Mouse (Mus musculus) bone marrow, adult 2 months (tissue): ENCODE data around the gene Mettl16. TPM values are rescaled to one million over a fixed set of nuclear protein-coding genes. Genes with fewer than 3 reads are reported as not detected.

Experiments used
- H3K27ac ChIP-seq: fragments of 200-500 bp; 2 replicates; pipeline ENCODE4 v1.5.1; 2012; ENCODE audit warnings: low read depth, mild to moderate bottlenecking, control low read depth, inconsistent platforms, low read length; ENCODE audit not compliant: control insufficient read depth, poor library complexity, insufficient read depth
- H3K4me1 ChIP-seq: fragments of 200-500 bp; 2 replicates; pipeline ENCODE4 v1.6.1; 2011; ENCODE audit warnings: low read length; ENCODE audit not compliant: control insufficient read depth, insufficient read depth
- H3K4me3 ChIP-seq: fragments of 200-500 bp; replicated peaks from 2 replicates; pipeline ENCODE3; 2011; ENCODE audit warnings: mild to moderate bottlenecking, low read depth, low read length, control low read depth; ENCODE audit not compliant: control insufficient read depth
- CTCF ChIP-seq: fragments of 200-500 bp; IDR thresholded peaks from 2 replicates; pipeline ENCODE4 v1.5.1; 2011; ENCODE audit warnings: low read length, control low read depth; ENCODE audit not compliant: control insufficient read depth, insufficient read depth
- POLR2A ChIP-seq: fragments of 200-500 bp; IDR thresholded peaks from 2 replicates; pipeline ENCODE4 v1.6.1; 2011; ENCODE audit warnings: low read depth, mild to moderate bottlenecking, control low read depth, low read length, borderline replicate concordance; ENCODE audit not compliant: control insufficient read depth
- whole genome bisulfite sequencing: fragments of 180-500 bp; shearing (Covaris S2); methylation state at CpG from one replicate; pipeline ENCODE4 v1.1.7; 2018; 5-methylcytosine and 5-hydroxymethylcytosine counted together
- polyA plus RNA-seq: library from polyadenylated mRNA; stranded (reverse); fragments of >200 nt; gene quantifications from 2 replicates; pipeline ENCODE4 v1.2.4, GENCODE M21; 2011; ENCODE audit warnings: low replicate concordance; ENCODE audit not compliant: missing spikeins, insufficient read depth, insufficient read length

Mettl16 gene
- polyA plus RNA-seq, 1 experiment: 8.4 TPM

- 69% methylated on average over 12 of the region's 12 CpGs for WGBS
- no peaks in the 10 kb centered on the region for H3K4me1 ChIP-seq
- TF ChIP-seq POLR2A (no peak), CTCF (no peak)
- H3K27ac ChIP-seq: no peak overlapping the region
- no peak overlapping the region for H3K4me3 ChIP-seq
These were observed 100.5 kb downstream of the Mettl16 start for GRCm38 (mm10) chr11:74870991-74871622.

- Histone ChIP-seq H3K4me1 (no peaks in the 10 kb centered on the region), H3K27ac (no peak overlapping the region), H3K4me3 (no peak overlapping the region)
- TF ChIP-seq CTCF (no peak), POLR2A (no peak)
- WGBS: 88% methylated on average over 3 of the region's 3 CpGs
These were observed 104.0 kb downstream of the Mettl16 start for GRCm38 (mm10) chr11:74874630-74875029.

- TF ChIP-seq POLR2A (no peak), CTCF (no peak)
- Histone ChIP-seq H3K4me3 (no peak overlapping the region), H3K4me1 (no peaks in the 10 kb centered on the region), H3K27ac (no peak overlapping the region)
- 44% methylated on average over 9 of the region's 9 CpGs for WGBS
These were observed 106.2 kb downstream of the Mettl16 start for GRCm38 (mm10) chr11:74876801-74877200.

Other genes with a start within 250 kb of the Mettl16 start
- 3.4 and 9.9 TPM in 2 replicates for gene Rap1gap2, start 159.9 kb upstream of the Mettl16 start, polyA plus RNA-seq
- 8.2 and 9.7 TPM in 2 replicates for gene Ccdc92b, start 151.2 kb upstream of the Mettl16 start, polyA plus RNA-seq
- gene Cluh, start 121.3 kb upstream of the Mettl16 start, polyA plus RNA-seq: 15.7 and 34.1 TPM in 2 replicates
- 24.4 and 33.6 TPM in 2 replicates for gene Pafah1b1, start 46.2 kb upstream of the Mettl16 start, polyA plus RNA-seq
- 9.6 and 20.3 TPM in 2 replicates for gene Mnt, start 60.1 kb downstream of the Mettl16 start, polyA plus RNA-seq
- gene Sgsm2, start 126.2 kb downstream of the Mettl16 start, polyA plus RNA-seq: 1.9 and 4.8 TPM in 2 replicates
- 10.7 and 21.4 TPM in 2 replicates for gene Tsr1, start 127.2 kb downstream of the Mettl16 start, polyA plus RNA-seq
- 23.6 and 26.4 TPM in 2 replicates for gene Smg6, start 155.0 kb downstream of the Mettl16 start, polyA plus RNA-seq
- gene Srr, start 155.1 kb downstream of the Mettl16 start, polyA plus RNA-seq: 5.3 and 5.5 TPM in 2 replicates